9 mouse cellular contexts compared by ENCODE assay signal in the genomic region with DNA sequence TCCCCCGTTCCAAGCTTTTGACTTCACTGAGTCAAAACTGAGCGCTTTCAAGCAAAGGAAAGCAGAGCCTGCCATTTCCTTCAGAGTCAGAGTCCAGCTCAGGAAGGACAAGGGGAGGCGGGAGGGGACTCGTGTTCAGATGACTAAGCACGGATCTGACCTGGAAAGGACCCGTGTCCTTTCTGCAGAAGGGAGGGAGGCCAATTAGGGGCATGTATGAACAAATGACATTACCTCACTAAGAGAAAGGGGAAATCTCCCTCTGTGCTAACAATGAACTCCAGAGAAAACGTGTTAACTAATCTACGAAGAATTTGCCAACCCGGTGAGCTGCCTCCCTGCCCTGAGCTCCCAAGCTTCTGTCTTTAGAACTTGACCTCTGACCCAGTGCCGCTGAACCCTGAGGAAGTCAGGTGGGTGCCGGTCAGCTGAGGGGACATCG. TPM values are rescaled to one million over a fixed set of nuclear protein-coding genes. Genes with fewer than 3 reads are reported as not detected.
DNase-seq lines count a peak whose midpoint lies in the region; ATAC-seq and TF ChIP-seq lines count a peak whose summit lies in the region.
"Had no signal": no experiment of that assay in that cellular context is flagged by ENCODE, and none has a peak within 500 bp of the region (broad histone marks: within the 10 kb centered on the region; RNA-seq: fewer than 3 reads in every experiment).

No protein-coding gene starts in this region.

- H3K4me3 ChIP-seq in liver, embryonic 11.5 days (ENCODE audit: low read depth, low read length), result no peak overlapping the region
- H3K4me3 ChIP-seq in intestine, embryonic 15.5 days (replicated peaks), result no peak overlapping the region
- H3K4me3 ChIP-seq in myocyte, result no peak overlapping the region
- H3K4me3 ChIP-seq in limb, embryonic 10.5 days, result no peak overlapping the region
- H3K4me3 ChIP-seq: limb, embryonic 15.5 days had no signal

- DNase-seq in liver, result peak; percentile 19
- DNase-seq in liver, embryonic 11.5 days (ENCODE audit: low spot score), result no peak
- peak; percentile 37 for DNase-seq in embryo, embryonic 9.5 days (ENCODE audit: extremely low spot score)
- no peak for DNase-seq in frontal cortex, postnatal 10 days (ENCODE audit: low spot score in 2 of 2)
- DNase-seq in limb, embryonic 10.5 days (ENCODE audit: low spot score), result no peak
- no peak for DNase-seq in left cerebral cortex, adult 9 months (ENCODE audit: low spot score in 2 of 2)

- H3K27me3 ChIP-seq in liver, embryonic 11.5 days (replicated peaks; ENCODE audit: control insufficient read depth, insufficient read depth, low read length), result no peaks in the 10 kb centered on the region; the same call in 1 of the 2 replicates
- H3K27me3 ChIP-seq in intestine, embryonic 15.5 days (replicated peaks), result no peaks in the 10 kb centered on the region
- H3K27me3 ChIP-seq in myocyte (ENCODE audit: control insufficient read depth, insufficient read depth, insufficient read length), result no peaks in the 10 kb centered on the region
- H3K27me3 ChIP-seq in limb, embryonic 10.5 days (ENCODE audit: low read depth, poor library complexity, severe bottlenecking), result 0 out of 2 replicates have a peak, but pooled peaks cover 4% of the 10 kb centered on the region
- H3K27me3 ChIP-seq: limb, embryonic 15.5 days had no signal

- TF ChIP-seq POLR2A in myocyte (IDR thresholded peaks at IDR 0.05; ENCODE audit: insufficient read length, low read depth), result no peak

- no peak for ATAC-seq in liver, embryonic 11.5 days (replicated peaks; ENCODE audit: low FRiP score)
- ATAC-seq in intestine, embryonic 15.5 days, result peak; percentile 71

- no peak overlapping the region for H3K27ac ChIP-seq in liver, embryonic 11.5 days (ENCODE audit: low read depth, low read length)
- H3K27ac ChIP-seq in intestine, embryonic 15.5 days, result no peak overlapping the region
- H3K27ac ChIP-seq in limb, embryonic 10.5 days, result no peak overlapping the region
- H3K27ac ChIP-seq: limb, embryonic 15.5 days had no signal

- 29% methylated on average over 12 of the region's 12 CpGs for WGBS in liver, embryonic 11.5 days
- 34% methylated on average over 12 of the region's 12 CpGs for WGBS in intestine, embryonic 15.5 days
- 60% methylated on average over 12 of the region's 12 CpGs for WGBS in limb, embryonic 10.5 days

- no peaks in the 10 kb centered on the region for H3K79me2 ChIP-seq in myocyte (ENCODE audit: control insufficient read depth, insufficient read depth)

- no peak overlapping the region for H3K4me2 ChIP-seq in liver, embryonic 11.5 days
- H3K4me2 ChIP-seq in intestine, embryonic 15.5 days (replicated peaks), result peak overlapping the region; percentile 11
- peak overlapping the region; percentile 51 for H3K4me2 ChIP-seq in myocyte (ENCODE audit: low read depth)
- H3K4me2 ChIP-seq: limb, embryonic 15.5 days had no signal

- no peaks in the 10 kb centered on the region for H3K9me3 ChIP-seq in liver, embryonic 11.5 days (ENCODE audit: control insufficient read depth, low read length)
- no peaks in the 10 kb centered on the region for H3K9me3 ChIP-seq in intestine, embryonic 15.5 days
- no peaks in the 10 kb centered on the region for H3K9me3 ChIP-seq in limb, embryonic 10.5 days (replicated peaks)
- H3K9me3 ChIP-seq: limb, embryonic 15.5 days had no signal

- H3K4me1 ChIP-seq in liver, embryonic 11.5 days (replicated peaks; ENCODE audit: control insufficient read depth, insufficient read depth, low read length), result no peaks in the 10 kb centered on the region
- no peaks in the 10 kb centered on the region for H3K4me1 ChIP-seq in intestine, embryonic 15.5 days (replicated peaks)
- peaks cover 6% of the 10 kb centered on the region; the same call in 1 of the 2 replicates for H3K4me1 ChIP-seq in limb, embryonic 10.5 days

- H3K9ac ChIP-seq in liver, embryonic 11.5 days (ENCODE audit: low read depth, low read length), result no peak overlapping the region
- no peak overlapping the region for H3K9ac ChIP-seq in intestine, embryonic 15.5 days
- H3K9ac ChIP-seq: limb, embryonic 15.5 days had no signal

- no peak overlapping the region for H3ac ChIP-seq in myocyte (ENCODE audit: control insufficient read depth, insufficient read length)

- H3K36me3 ChIP-seq in liver, embryonic 11.5 days (ENCODE audit: control insufficient read depth, insufficient read depth, low read length), result no peaks in the 10 kb centered on the region
- no peaks in the 10 kb centered on the region for H3K36me3 ChIP-seq in intestine, embryonic 15.5 days
- no peaks in the 10 kb centered on the region for H3K36me3 ChIP-seq in myocyte (ENCODE audit: control insufficient read depth, insufficient read depth)
- no peaks in the 10 kb centered on the region for H3K36me3 ChIP-seq in limb, embryonic 10.5 days
- H3K36me3 ChIP-seq: limb, embryonic 15.5 days had no signal

TF ChIP-seq in myocyte, 11 proteins besides CTCF, POLR2A, EP300 and RAD21:
- TF ChIP-seq MYOG (IDR thresholded peaks at IDR 0.05; ENCODE audit: control insufficient read depth in 1 of 3, insufficient read depth in 1 of 3, insufficient read length in 2 of 3, low read depth in 2 of 3), result no peak
- TF ChIP-seq POLR2AphosphoS2 (IDR thresholded peaks at IDR 0.05; ENCODE audit: insufficient read length, low read depth), result no peak
- TF ChIP-seq CEBPB (IDR thresholded peaks at IDR 0.05; ENCODE audit: insufficient read depth, poor library complexity, severe bottlenecking), result no peak
- no peak for TF ChIP-seq REST (IDR thresholded peaks at IDR 0.05; ENCODE audit: insufficient read depth, insufficient read length)
- no peak for TF ChIP-seq TCF12 (IDR thresholded peaks at IDR 0.05; ENCODE audit: insufficient read depth, poor library complexity, severe bottlenecking)
- no peak for TF ChIP-seq E2F4 (IDR thresholded peaks at IDR 0.05; ENCODE audit: insufficient read depth)
- TF ChIP-seq MAX (IDR thresholded peaks at IDR 0.05; ENCODE audit: low read depth), result no peak
- TF ChIP-seq USF1 (IDR thresholded peaks at IDR 0.05; ENCODE audit: low read depth), result no peak
- no peak for TF ChIP-seq TCF3 (IDR thresholded peaks at IDR 0.05; ENCODE audit: insufficient read length, low read depth)
- no peak for TF ChIP-seq MYOD1 (IDR thresholded peaks at IDR 0.05; ENCODE audit: control insufficient read depth in 1 of 3, insufficient read length in 2 of 3, low read depth in 2 of 3)
- TF ChIP-seq SRF (IDR thresholded peaks at IDR 0.05; ENCODE audit: control insufficient read depth, insufficient read length, low read depth), result no peak
TF ChIP-seq in myocyte: peak in this region for 0.

RNA-seq across cellular contexts. Expression of gene Cfap298, which starts 18.9 kb away (rescaled TPM):
- 62.5 and 72.1 TPM in 2 replicates for polyA plus RNA-seq in liver, embryonic 11.5 days (2014; fragmentation: Nextera tagmentation; extraction: Ambion mirVana)
- polyA plus RNA-seq in intestine, embryonic 15.5 days (2015; fragmentation: Nextera tagmentation; extraction: Ambion mirVana), result 36.1 and 42.4 TPM in 2 replicates
- 21.9 TPM for polyA plus RNA-seq in myocyte (2012; fragmentation: generic; extraction: Trizol)
- polyA plus RNA-seq in limb, embryonic 10.5 days (2016; fragmentation: Nextera tagmentation; extraction: Ambion mirVana), result 45.5 and 57.1 TPM in 2 replicates

Comparison
In these comparisons a context has a peak if more than half of its experiments do, and no peak if none do; other contexts are left out.
1. DNase-seq: peak in liver (single experiment) and embryo, embryonic 9.5 days (single experiment); none in liver, embryonic 11.5 days (single experiment), frontal cortex, postnatal 10 days (0 of 2), limb, embryonic 10.5 days (single experiment) and left cerebral cortex, adult 9 months (0 of 2).